Mouse (Mus musculus) MEL (cell line): Measurements from ENCODE around the gene Tle1.

Experiments used
- CHD1 ChIP-seq: IDR thresholded peaks from 2 replicates; pipeline ENCODE4 v1.6.1; 2012; ENCODE audit warnings: low read depth, mild to moderate bottlenecking, inconsistent platforms, low read length, improper control_type of control experiment
- CHD2 ChIP-seq: IDR thresholded peaks from 2 replicates; pipeline ENCODE4 v1.6.1; 2011; ENCODE audit warnings: low read length, improper control_type of control experiment
- CTCF ChIP-seq, 3 experiments: IDR thresholded peaks in 2 of 3; conservative IDR thresholded peaks in 1 of 3; 2 replicates each; pipeline ENCODE4 v1.5.1; 2011 to 2012; ENCODE audit warnings: low read length in 3 of 3, low read depth in 2 of 3, mild to moderate bottlenecking in 2 of 3, improper control_type of control experiment in 1 of 3, inconsistent platforms in 1 of 3, mixed read lengths in 1 of 3, moderate library complexity in 1 of 3; ENCODE audit not compliant: control insufficient read depth in 1 of 3, insufficient read depth in 1 of 3, poor library complexity in 1 of 3, severe bottlenecking in 1 of 3
- EP300 ChIP-seq, 2 experiments: IDR thresholded peaks; 2 replicates each; pipeline ENCODE4 v1.6.1; 2011; ENCODE audit warnings: improper control_type of control experiment in 2 of 2, low read length in 2 of 2, low read depth in 1 of 2, mild to moderate bottlenecking in 1 of 2
- GATA1 ChIP-seq: IDR thresholded peaks from 2 replicates; pipeline ENCODE4 v1.6.1; 2011; ENCODE audit warnings: low read depth, low read length, improper control_type of control experiment
- MAFK ChIP-seq: IDR thresholded peaks from 2 replicates; pipeline ENCODE4 v1.6.1; 2011; ENCODE audit warnings: low read depth, mild to moderate bottlenecking, low read length, improper control_type of control experiment, borderline replicate concordance
- NELFE ChIP-seq: IDR thresholded peaks from 2 replicates; pipeline ENCODE4 v1.6.1; 2011; ENCODE audit warnings: low read depth, low read length, improper control_type of control experiment
- NRF1 ChIP-seq: IDR thresholded peaks from 2 replicates; pipeline ENCODE4 v1.6.1; 2014; ENCODE audit warnings: low read depth, mild to moderate bottlenecking, inconsistent platforms, low read length, improper control_type of control experiment, moderate library complexity; ENCODE audit not compliant: poor library complexity, insufficient read depth, severe bottlenecking
- POLR2A ChIP-seq, 2 experiments: IDR thresholded peaks; 2 replicates each; pipeline ENCODE4 v1.6.1; 2011 to 2012; ENCODE audit warnings: low read length in 2 of 2, mild to moderate bottlenecking in 2 of 2, control low read depth in 1 of 2, improper control_type of control experiment in 1 of 2, low read depth in 1 of 2, moderate library complexity in 1 of 2; ENCODE audit not compliant: control insufficient read depth in 1 of 2, insufficient read depth in 1 of 2, poor library complexity in 1 of 2
- POLR2AphosphoS2 ChIP-seq: IDR thresholded peaks from 2 replicates; pipeline ENCODE4 v1.6.1; 2011; ENCODE audit warnings: low read length, improper control_type of control experiment
- RCOR1 ChIP-seq: IDR thresholded peaks from 2 replicates; pipeline ENCODE4 v1.6.1; 2012; ENCODE audit warnings: low read depth, mild to moderate bottlenecking, inconsistent platforms, low read length, improper control_type of control experiment
- ZC3H11A ChIP-seq: IDR thresholded peaks from 2 replicates; pipeline ENCODE4 v1.6.1; 2012; ENCODE audit warnings: low read depth, mild to moderate bottlenecking, inconsistent platforms, low read length, improper control_type of control experiment
- ZMIZ1 ChIP-seq: IDR thresholded peaks from 2 replicates; pipeline ENCODE4 v1.6.1; 2012; ENCODE audit warnings: low read depth, mild to moderate bottlenecking, inconsistent platforms, low read length, improper control_type of control experiment, moderate library complexity

- no peak for TF ChIP-seq EP300 (IDR thresholded peaks at IDR 0.05; ENCODE audit: low read depth in 1 of 2, low read length in 2 of 2)
- no peak for TF ChIP-seq CTCF (IDR thresholded peaks at IDR 0.05 in 2 of 3, conservative IDR thresholded peaks at IDR 0.05 in 1 of 3; ENCODE audit: control insufficient read depth in 1 of 3, insufficient read depth in 1 of 3, low read depth in 2 of 3, low read length in 3 of 3, poor library complexity in 1 of 3, severe bottlenecking in 1 of 3)
- no peak for TF ChIP-seq POLR2A (IDR thresholded peaks at IDR 0.05; ENCODE audit: control insufficient read depth in 1 of 2, insufficient read depth in 1 of 2, low read depth in 1 of 2, low read length in 2 of 2, poor library complexity in 1 of 2)
- no peak for TF ChIP-seq POLR2AphosphoS2
- TF ChIP-seq NELFE = no peak
- no peak for TF ChIP-seq GATA1
- TF ChIP-seq ZMIZ1 = no peak
- no peak for TF ChIP-seq RCOR1
- TF ChIP-seq MAFK = no peak
- no peak for TF ChIP-seq NRF1
- TF ChIP-seq CHD1 = no peak
- TF ChIP-seq ZC3H11A = no peak
- TF ChIP-seq CHD2 = no peak
Measured at GRCm38 (mm10) chr4:72175943-72176342, 24.8 kb downstream of the Tle1 start.
